Mouse (Mus musculus): ENCODE results near the gene Il15.

Gene Il15

DNA sequence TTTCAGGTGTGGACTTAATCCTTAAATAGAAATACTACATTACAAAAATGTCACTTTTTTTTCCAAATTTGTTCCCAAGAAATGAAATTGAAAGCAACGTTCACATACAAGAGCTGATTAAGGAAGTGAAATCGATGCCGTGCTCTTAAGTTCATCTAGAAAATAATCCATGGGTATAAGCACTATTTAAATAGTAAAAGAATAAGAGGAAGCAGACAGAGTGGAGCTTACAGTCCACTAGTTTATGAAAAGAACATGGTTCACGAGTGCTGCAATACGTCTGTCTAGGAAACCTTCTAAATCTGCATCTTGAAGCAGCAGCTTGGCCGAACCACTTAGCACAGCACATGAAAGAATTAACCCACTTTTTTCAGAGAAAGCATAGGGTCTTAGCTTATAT is 32.4 kb downstream of the Il15 start:
- in situ Hi-C loops (cut with MboI, MseI): loop anchor here (25.0 kb wide), 1 partner anchor 717 kb away; no protein-coding TSS in a partner anchor

DNA sequence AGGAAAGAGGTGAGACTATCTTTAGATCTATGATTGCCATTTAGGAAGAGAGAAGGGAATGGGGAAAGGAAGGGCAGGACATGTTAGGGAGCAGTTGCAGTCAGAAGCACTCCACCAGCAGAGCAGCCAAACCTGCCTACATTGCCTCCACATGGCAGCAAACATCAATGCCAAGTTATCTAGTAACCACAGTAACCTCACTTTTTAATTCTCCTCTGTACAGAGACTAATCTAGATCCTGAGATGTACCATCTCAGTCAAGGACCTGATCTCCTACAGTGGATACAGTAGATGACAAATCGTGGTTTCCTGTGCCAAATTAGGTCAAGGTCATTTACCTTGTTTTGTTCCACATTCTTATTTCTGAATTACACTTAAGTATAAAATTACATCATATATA is 42.0 kb downstream of the Il15 start:
- in situ Hi-C loops (cut with MboI, MseI): loop anchor here (25.0 kb wide), 1 partner anchor 726 kb away; no protein-coding TSS in a partner anchor

DNA sequence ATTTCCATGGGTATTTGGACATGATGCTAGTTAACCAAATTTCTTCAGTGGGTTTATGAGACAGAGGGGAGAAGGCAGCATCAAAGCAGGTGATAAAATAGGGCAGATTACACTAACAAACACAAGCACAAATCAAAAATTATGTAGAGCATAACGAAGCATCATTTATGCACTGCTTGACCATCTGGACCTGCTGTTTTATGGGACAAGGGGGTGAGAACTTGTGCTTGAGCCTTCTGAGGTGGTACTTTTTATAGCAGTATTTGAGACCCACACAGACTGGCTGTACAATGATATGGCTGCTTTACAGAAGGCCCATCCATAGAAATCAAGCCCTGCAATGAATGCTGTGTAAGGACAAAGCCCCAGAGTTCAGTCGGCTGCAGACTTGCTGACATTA is 46.9 kb downstream of the Il15 start:
- in situ Hi-C loops (cut with MboI, MseI): loop anchor here (25.0 kb wide), 1 partner anchor 731 kb away; no protein-coding TSS in a partner anchor

DNA sequence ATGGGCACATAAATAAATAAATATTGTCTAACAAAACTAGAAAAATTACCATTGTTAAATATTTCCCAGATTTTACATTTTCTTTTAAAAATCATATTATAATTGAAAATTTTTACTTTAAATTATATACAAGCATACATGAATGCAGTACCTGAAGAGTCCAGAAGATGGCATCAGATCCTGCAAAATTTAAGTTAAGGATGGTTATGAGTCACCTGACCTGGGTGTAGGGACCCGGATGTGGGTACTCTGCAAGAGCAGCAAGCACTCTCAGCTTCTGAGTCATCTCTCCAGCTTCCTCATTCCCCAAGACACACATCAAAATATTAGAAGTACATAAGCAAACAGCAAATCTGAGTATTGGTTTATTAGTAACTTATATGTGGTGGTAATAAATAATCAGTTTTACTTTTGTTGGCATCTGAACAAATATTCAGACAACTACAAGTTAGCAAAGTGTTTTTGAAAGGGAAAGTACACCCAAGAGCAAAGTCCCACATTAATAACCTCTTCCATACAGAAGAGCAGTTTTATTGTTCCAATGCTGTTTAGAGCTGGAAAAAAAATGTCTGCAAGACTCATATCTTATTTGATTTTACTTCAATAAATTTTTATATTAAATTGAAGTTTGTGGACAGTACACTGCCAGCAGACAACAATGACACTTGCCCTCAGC is 51.6 kb downstream of the Il15 start:
- in situ Hi-C loops (cut with MboI, MseI): loop anchor here (5.0 to 25.0 kb wide), 2 partner anchors 336 to 736 kb away; no protein-coding TSS in a partner anchor

DNA sequence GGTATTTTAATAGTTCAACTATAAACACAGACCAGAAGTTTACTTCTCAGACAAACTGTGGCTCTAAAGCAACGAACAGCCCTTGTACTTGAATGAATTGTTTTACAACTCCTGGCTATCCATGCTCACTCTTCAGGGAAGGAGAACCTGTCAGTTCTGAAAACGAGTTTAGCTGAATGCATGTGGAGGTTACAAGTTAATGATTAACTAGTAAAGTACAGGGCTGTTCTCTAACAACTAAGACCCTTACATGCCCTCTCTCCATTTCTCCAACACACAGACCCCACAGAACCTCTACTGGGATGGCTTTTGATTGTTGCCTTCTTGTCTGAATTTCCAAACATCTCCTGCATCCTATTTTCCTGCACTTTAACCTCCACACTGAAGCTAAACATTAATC is 53.7 kb downstream of the Il15 start:
- in situ Hi-C loops (cut with MboI, MseI): no loop called here

DNA sequence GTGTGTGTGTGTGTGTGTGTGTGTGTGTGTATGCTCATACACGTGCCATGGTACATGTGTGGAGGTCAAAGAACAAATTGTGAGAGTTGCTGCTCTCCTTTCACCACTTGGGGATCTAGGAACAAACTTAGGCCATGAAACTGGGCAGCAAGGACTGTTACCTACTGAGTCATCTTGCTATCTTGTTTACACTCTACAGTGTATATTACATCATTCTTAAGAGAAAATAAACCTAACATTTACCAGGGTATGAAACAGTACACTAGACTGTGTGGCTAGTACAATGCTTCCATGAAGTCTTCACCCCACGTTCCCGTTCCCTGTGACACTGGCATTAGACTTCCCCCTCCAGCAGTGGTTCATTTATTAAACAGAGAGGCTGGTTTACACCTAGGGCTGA is 56.5 kb downstream of the Il15 start:
- in situ Hi-C loops (cut with MboI, MseI): no loop called here

DNA sequence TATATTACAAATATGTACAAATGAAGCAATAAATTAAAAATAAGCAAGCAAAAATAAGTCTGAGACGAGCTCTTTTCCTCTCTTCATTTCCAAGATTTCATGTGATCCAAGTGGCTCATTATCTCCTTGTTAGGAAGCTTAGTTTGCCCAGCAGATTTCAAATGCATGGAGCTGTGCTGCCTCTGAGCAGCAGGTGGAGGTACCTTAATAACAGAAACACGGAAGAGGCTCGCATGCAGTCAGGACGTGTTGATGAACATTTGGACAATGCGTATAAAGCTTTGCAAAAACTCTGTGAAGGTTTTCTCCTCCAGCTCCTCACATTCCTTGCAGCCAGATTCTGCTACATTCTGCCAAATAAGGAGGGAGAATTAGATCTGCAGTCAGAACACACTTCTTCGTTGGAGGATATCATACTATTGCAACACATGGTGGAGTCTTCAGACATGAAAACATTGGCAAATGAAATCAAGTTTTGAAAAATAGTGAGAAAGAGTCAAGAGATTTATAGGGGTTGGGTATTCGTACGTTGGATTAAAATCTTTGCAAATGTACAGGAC is 71.3 kb downstream of the Il15 start:
- in situ Hi-C loops (cut with MboI, MseI): no loop called here

DNA sequence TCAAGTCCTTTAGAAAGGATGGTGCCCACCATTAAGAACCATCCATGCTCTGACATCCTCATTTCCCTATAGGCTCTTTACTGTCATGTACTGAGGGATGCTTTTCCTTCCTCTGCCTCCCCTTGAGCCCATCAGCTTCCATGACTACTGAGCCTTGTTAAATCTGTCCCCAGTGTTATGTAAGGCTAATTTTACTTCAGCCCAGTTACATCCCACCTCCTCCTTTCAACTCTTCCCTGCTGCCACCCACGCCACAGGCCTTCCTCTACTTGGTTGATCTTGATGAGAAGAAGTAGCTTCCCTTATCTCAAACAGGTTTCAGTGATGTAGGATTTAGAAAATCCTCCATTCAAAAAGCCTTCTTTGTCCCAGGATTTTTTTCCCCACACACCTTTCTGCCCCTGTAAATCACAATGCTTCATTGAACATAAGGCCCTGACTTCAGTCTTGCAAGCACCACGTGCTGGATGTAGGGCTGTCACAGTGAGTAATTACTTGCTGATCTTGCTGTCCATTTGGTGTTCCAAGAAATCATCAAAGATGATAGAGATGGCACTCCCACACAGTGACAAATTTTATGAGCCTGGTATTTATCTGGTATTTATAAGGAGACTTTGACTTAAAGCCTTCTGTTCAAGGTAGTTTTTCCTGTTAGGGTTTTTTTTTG is 74.9 kb downstream of the Il15 start:
- in situ Hi-C loops (cut with MboI, MseI): no loop called here

DNA sequence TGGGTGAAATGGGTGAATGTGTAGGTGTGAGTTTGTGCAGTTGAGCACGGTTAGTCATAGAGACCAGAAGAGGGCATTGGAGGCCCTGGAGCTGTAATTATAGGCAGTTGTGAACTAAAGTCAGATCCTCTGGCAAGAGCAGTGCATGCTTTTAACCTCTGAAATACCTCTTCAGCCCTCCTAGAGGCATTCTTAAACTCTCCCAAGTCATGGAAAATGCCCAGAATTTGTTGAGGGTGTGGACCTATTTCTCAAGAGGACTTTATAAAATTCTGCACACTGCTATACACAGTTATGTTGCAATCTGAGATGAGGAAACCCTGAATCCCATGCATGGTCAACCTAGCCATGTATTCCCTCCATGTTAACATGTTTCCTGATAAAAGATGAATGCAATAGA is 77.0 kb downstream of the Il15 start:
- in situ Hi-C loops (cut with MboI, MseI): no loop called here

DNA sequence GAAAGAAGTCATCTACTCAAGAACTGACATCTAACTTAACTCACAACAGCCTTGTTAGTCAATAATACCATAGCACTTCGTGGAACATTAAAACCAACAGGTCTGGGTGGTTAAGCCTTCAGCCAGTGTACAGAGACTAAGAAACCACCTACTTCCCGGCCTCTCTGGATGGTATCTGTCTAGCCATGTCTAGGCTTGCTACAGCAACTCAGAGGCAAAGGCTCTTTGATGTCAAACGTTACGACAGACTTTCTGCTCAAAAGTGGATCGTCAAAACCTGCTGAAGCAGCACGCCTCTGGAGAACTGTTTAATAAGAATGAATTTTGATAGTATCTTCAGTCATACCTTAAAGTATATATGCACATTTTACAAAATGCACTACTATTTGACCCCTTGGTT is 77.4 kb downstream of the Il15 start:
- in situ Hi-C loops (cut with MboI, MseI): no loop called here

DNA sequence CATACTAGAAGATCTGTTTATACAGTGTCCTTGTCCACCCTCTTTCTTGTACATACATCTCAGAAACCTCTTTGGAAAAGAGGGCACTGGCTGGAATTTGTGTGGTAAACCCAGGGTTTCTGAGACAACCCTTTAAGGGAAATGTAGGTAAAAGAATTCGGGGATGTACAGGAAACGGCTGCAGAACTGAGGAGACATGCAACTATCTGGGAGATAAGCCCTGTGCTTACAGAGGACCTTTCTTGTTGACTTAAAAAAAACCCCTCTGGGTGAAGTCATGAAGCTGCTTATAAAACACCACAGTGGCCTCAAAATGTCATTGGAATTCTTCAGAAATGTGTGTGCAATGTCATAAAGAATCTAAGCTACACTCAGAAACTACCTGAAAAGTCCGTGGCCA is 85.6 kb downstream of the Il15 start:
- in situ Hi-C loops (cut with MboI, MseI): no loop called here

DNA sequence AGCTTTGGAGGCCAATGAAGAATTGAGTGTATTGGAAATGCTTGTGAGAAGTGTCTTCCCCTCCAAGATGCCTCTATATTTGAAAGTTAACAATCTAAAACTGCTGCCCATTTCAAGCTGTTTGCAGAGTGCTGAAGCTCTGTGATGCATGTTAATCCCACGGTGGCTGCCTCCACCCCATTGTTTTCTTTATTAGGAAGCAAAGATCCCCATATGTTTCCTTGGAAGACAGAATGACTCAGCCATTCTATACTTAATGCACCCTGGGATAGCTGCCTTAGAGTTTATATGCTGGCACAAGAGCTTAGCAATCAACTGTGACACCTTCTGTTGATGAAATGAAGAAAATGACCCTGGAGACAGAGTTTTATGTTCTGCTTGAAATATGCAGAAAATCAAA is 96.6 kb downstream of the Il15 start:
- in situ Hi-C loops (cut with MboI, MseI): no loop called here

DNA sequence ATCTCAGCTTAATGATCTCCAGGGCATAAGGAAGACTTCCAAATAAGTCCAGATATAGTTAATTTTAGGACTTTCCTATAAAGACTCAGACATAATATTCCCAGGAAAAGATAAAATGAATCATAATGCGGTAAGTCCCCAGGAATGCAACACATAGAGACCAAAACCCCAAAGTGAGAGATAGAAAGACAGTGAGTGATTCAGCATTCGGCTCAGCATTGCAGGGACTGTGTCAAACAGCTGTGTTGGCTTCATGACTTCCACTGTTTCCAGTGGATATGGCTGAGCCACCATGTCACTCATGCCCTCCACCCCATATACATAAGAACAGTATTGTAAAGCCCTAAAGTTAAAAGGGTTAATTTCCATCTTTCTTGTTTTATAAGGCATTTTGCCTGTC is 106.8 kb downstream of the Il15 start:
- in situ Hi-C loops (cut with MboI, MseI): no loop called here

DNA sequence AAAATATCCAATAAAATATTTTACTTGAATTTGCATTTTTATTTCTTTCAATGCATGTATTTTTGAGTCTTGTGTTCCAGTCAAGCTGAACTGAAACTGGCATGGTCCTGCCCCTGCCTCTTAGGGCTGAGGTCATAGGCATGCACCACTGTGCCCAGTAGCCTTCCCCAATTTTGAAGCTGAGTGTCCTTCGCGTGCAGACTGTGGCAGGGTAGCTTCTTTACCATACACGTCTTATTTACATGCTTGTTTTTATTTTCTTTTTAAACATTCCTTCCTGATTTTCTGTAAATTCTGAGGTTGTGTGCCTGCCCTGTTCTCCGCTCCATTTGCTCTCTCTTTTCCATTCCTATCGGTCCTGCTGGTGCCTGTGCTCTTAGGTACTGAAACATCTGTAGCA is 111.4 kb downstream of the Il15 start:
- in situ Hi-C loops (cut with MboI, MseI): no loop called here

DNA sequence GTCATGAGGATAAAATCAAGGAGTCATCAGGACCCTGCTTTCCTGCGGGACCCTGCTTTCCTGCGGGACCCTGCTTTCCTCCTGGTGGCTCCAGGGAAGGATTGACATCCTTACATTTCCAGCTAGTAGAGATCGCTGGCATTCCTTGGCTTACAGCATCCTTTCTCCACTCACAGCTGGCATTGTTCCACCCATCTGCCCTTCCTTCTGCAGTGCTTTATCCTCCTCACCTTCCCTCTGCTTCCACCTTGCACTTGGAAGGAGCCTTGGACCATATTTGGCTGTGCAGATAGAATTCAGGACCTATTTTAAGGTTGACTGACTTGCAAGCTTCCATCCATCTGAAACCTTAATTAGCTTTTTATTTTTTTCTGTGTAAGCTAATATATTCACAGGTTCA is 117.2 kb downstream of the Il15 start:
- in situ Hi-C loops (cut with MboI, MseI): no loop called here

DNA sequence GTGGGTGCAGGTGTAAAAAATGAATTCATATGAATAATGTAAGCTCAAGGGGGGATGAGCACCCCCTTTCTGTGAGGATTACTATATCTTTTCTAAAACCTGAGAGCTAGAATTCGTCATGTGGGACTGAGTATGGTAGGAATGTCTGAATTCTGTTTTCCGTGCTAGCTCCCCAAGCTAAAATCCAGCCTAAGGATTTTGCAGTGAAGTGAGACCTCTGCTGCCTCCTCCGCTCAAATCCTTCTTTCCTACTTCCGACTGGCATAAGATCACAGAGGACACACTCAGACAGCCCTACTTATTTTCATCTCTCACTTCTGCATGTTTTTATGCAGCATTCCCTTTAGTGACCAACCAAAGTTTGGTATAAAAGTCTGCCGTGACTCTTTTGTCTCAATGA is 121.0 kb downstream of the Il15 start:
- in situ Hi-C loops (cut with MboI, MseI): no loop called here

Measured in T-helper 1 cell (primary cell).